Mouse (Mus musculus): Measurements from ENCODE around the gene Eif3b. TPM values are rescaled to one million over a fixed set of nuclear protein-coding genes. Genes with fewer than 3 reads are reported as not detected.
A peak's percentile ranks its signal among the peaks of the same experiment; 100 is the strongest.

The Eif3b gene
- polyA plus RNA-seq, 1 experiment, result 220 TPM

- H3K36me3 ChIP-seq (ENCODE audit: control insufficient read depth, insufficient read depth), result no peaks in the 10 kb centered on the region
- TF ChIP-seq TCF12 (IDR thresholded peaks at IDR 0.05; ENCODE audit: insufficient read depth, poor library complexity, severe bottlenecking), result no peak
- TF ChIP-seq MYOD1 (IDR thresholded peaks at IDR 0.05; ENCODE audit: control insufficient read depth in 1 of 3, insufficient read length in 2 of 3, low read depth in 2 of 3), result no peak
- no peak for TF ChIP-seq REST (IDR thresholded peaks at IDR 0.05; ENCODE audit: insufficient read depth, insufficient read length)
- no peak for TF ChIP-seq POLR2AphosphoS2 (IDR thresholded peaks at IDR 0.05; ENCODE audit: insufficient read length, low read depth)
- no peak for TF ChIP-seq SRF (IDR thresholded peaks at IDR 0.05; ENCODE audit: control insufficient read depth, insufficient read length, low read depth)
- TF ChIP-seq POLR2A (IDR thresholded peaks at IDR 0.05; ENCODE audit: insufficient read length, low read depth), result no peak
- no peak for TF ChIP-seq E2F4 (IDR thresholded peaks at IDR 0.05; ENCODE audit: insufficient read depth)
- H3K27me3 ChIP-seq (ENCODE audit: control insufficient read depth, insufficient read depth, insufficient read length), result no peaks in the 10 kb centered on the region
- H3ac ChIP-seq (ENCODE audit: control insufficient read depth, insufficient read length), result no peak overlapping the region
- no peak overlapping the region for H3K4me2 ChIP-seq (ENCODE audit: low read depth)
- no peak overlapping the region for H3K4me3 ChIP-seq
- peaks cover 80% of the 10 kb centered on the region for H3K79me2 ChIP-seq (ENCODE audit: control insufficient read depth, insufficient read depth)
Observed at GRCm38 (mm10) chr5:140373711-140374110, 45.4 kb upstream of the Eif3b start.

GRCm38 (mm10) chr5:140374226-140374625 lies 44.9 kb upstream of the Eif3b start:
- no peak overlapping the region for H3ac ChIP-seq (ENCODE audit: control insufficient read depth, insufficient read length)
- H3K4me3 ChIP-seq, result no peak overlapping the region
- H3K79me2 ChIP-seq (ENCODE audit: control insufficient read depth, insufficient read depth), result peaks cover 75% of the 10 kb centered on the region
- no peaks in the 10 kb centered on the region for H3K27me3 ChIP-seq (ENCODE audit: control insufficient read depth, insufficient read depth, insufficient read length)
- H3K4me2 ChIP-seq (ENCODE audit: low read depth), result no peak overlapping the region
- no peak for TF ChIP-seq USF1 (IDR thresholded peaks at IDR 0.05; ENCODE audit: low read depth)
- TF ChIP-seq REST (IDR thresholded peaks at IDR 0.05; ENCODE audit: insufficient read depth, insufficient read length), result no peak
- no peak for TF ChIP-seq TCF3 (IDR thresholded peaks at IDR 0.05; ENCODE audit: insufficient read length, low read depth)
- no peaks in the 10 kb centered on the region for H3K36me3 ChIP-seq (ENCODE audit: control insufficient read depth, insufficient read depth)

DNA sequence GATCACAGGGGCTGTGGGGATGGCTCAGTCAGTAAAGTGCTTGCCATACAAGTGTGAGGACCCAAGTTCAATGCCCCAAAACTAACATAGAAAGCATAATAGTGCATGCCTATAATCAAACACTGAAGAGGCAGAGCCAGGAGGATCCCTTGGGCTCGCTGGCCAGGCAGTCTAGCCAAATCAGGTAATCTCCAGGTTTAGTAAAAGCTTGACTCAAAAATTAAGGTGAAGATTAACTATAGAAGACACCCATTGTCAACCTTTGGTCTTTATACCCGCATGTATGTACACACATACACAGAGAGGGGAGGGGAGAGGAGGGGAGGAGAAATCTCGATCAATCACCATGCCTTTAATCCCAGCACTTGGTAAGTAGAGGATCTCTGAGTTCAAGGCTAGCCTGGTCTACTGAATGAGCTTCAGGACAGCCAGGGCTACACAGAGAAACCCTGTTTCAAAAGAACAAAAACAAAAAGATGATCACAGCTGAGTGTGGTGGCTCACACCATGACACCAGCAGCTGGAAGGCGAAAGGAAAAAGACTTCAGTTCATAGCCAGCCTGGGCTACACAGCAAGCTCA lies 43.8 kb upstream of the Eif3b start:
- Histone ChIP-seq H3K79me2 (ENCODE audit: control insufficient read depth, insufficient read depth) (peaks cover 68% of the 10 kb centered on the region), H3ac (ENCODE audit: control insufficient read depth, insufficient read length) (no peak overlapping the region)

GRCm38 (mm10) chr5:140378121-140378853 lies 40.8 kb upstream of the Eif3b start:
- Histone ChIP-seq H3K36me3 (ENCODE audit: control insufficient read depth, insufficient read depth) (no peaks in the 10 kb centered on the region), H3K4me3 (no peak overlapping the region), H3K4me2 (ENCODE audit: low read depth) (no peak overlapping the region), H3ac (ENCODE audit: control insufficient read depth, insufficient read length) (no peak overlapping the region), H3K27me3 (ENCODE audit: control insufficient read depth, insufficient read depth, insufficient read length) (no peaks in the 10 kb centered on the region), H3K79me2 (ENCODE audit: control insufficient read depth, insufficient read depth) (peaks cover 72% of the 10 kb centered on the region)
- TF ChIP-seq POLR2AphosphoS2 (IDR thresholded peaks at IDR 0.05; ENCODE audit: insufficient read length, low read depth) (no peak), MYOD1 (IDR thresholded peaks at IDR 0.05; ENCODE audit: control insufficient read depth in 1 of 3, insufficient read length in 2 of 3, low read depth in 2 of 3) (no peak), REST (IDR thresholded peaks at IDR 0.05; ENCODE audit: insufficient read depth, insufficient read length) (no peak), POLR2A (IDR thresholded peaks at IDR 0.05; ENCODE audit: insufficient read length, low read depth) (no peak), TCF12 (IDR thresholded peaks at IDR 0.05; ENCODE audit: insufficient read depth, poor library complexity, severe bottlenecking) (no peak), E2F4 (IDR thresholded peaks at IDR 0.05; ENCODE audit: insufficient read depth) (no peak), SRF (IDR thresholded peaks at IDR 0.05; ENCODE audit: control insufficient read depth, insufficient read length, low read depth) (no peak), MAX (IDR thresholded peaks at IDR 0.05; ENCODE audit: low read depth) (no peak), TCF3 (IDR thresholded peaks at IDR 0.05; ENCODE audit: insufficient read length, low read depth) (no peak), CEBPB (IDR thresholded peaks at IDR 0.05; ENCODE audit: insufficient read depth, poor library complexity, severe bottlenecking) (no peak), USF1 (IDR thresholded peaks at IDR 0.05; ENCODE audit: low read depth) (no peak), MYOG (IDR thresholded peaks at IDR 0.05; ENCODE audit: control insufficient read depth in 1 of 3, insufficient read depth in 1 of 3, insufficient read length in 2 of 3, low read depth in 2 of 3) (no peak)

More for the DNA sequence above, 43.8 kb upstream of the Eif3b start:
- Histone ChIP-seq H3K4me2 (ENCODE audit: low read depth) (no peak overlapping the region), H3K36me3 (ENCODE audit: control insufficient read depth, insufficient read depth) (no peaks in the 10 kb centered on the region), H3K27me3 (ENCODE audit: control insufficient read depth, insufficient read depth, insufficient read length) (no peaks in the 10 kb centered on the region), H3K4me3 (no peak overlapping the region)
- no peak for TF ChIP-seq MYOG (IDR thresholded peaks at IDR 0.05; ENCODE audit: control insufficient read depth in 1 of 3, insufficient read depth in 1 of 3, insufficient read length in 2 of 3, low read depth in 2 of 3)
- no peak for TF ChIP-seq TCF3 (IDR thresholded peaks at IDR 0.05; ENCODE audit: insufficient read length, low read depth)
- no peak for TF ChIP-seq REST (IDR thresholded peaks at IDR 0.05; ENCODE audit: insufficient read depth, insufficient read length)
- no peak for TF ChIP-seq MAX (IDR thresholded peaks at IDR 0.05; ENCODE audit: low read depth)
- TF ChIP-seq USF1 (IDR thresholded peaks at IDR 0.05; ENCODE audit: low read depth), result no peak
- TF ChIP-seq SRF (IDR thresholded peaks at IDR 0.05; ENCODE audit: control insufficient read depth, insufficient read length, low read depth), result no peak
- no peak for TF ChIP-seq E2F4 (IDR thresholded peaks at IDR 0.05; ENCODE audit: insufficient read depth)
- TF ChIP-seq POLR2AphosphoS2 (IDR thresholded peaks at IDR 0.05; ENCODE audit: insufficient read length, low read depth), result no peak
- TF ChIP-seq POLR2A (IDR thresholded peaks at IDR 0.05; ENCODE audit: insufficient read length, low read depth), result no peak
- TF ChIP-seq CEBPB (IDR thresholded peaks at IDR 0.05; ENCODE audit: insufficient read depth, poor library complexity, severe bottlenecking), result no peak
- TF ChIP-seq MYOD1 (IDR thresholded peaks at IDR 0.05; ENCODE audit: control insufficient read depth in 1 of 3, insufficient read length in 2 of 3, low read depth in 2 of 3), result no peak
- TF ChIP-seq TCF12 (IDR thresholded peaks at IDR 0.05; ENCODE audit: insufficient read depth, poor library complexity, severe bottlenecking), result no peak

DNA sequence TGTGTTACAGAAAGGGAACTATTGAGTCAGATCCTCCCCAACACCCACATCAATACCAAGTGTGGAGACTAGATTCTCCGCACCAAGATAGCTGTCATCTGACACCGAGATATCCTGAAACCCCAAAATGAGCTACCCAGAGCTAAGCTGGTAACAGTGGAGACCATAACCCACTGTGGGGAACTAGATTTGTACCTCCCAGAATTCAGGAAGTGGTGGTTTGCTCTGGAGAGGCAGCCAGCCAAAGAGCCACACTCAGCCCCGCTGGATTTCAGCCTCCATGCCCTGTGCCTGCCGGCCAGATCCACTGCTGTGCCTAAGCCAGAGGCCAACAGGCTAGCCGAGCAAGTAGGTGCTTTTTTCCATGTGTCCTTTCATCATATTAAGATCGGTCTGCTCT lies 39.8 kb upstream of the Eif3b start:
- H3K27me3 ChIP-seq (ENCODE audit: control insufficient read depth, insufficient read depth, insufficient read length), result no peaks in the 10 kb centered on the region
- H3K79me2 ChIP-seq (ENCODE audit: control insufficient read depth, insufficient read depth), result peaks cover 65% of the 10 kb centered on the region
- no peaks in the 10 kb centered on the region for H3K36me3 ChIP-seq (ENCODE audit: control insufficient read depth, insufficient read depth)
- TF ChIP-seq POLR2AphosphoS2 (IDR thresholded peaks at IDR 0.05; ENCODE audit: insufficient read length, low read depth) (no peak), USF1 (IDR thresholded peaks at IDR 0.05; ENCODE audit: low read depth) (no peak), CEBPB (IDR thresholded peaks at IDR 0.05; ENCODE audit: insufficient read depth, poor library complexity, severe bottlenecking) (no peak), SRF (IDR thresholded peaks at IDR 0.05; ENCODE audit: control insufficient read depth, insufficient read length, low read depth) (no peak), POLR2A (IDR thresholded peaks at IDR 0.05; ENCODE audit: insufficient read length, low read depth) (no peak)
- no peak overlapping the region for H3ac ChIP-seq (ENCODE audit: control insufficient read depth, insufficient read length)
- no peak overlapping the region for H3K4me3 ChIP-seq
- H3K4me2 ChIP-seq (ENCODE audit: low read depth), result peak overlapping the region; percentile 68

Data from myocyte (in vitro differentiated cells).